ENCODE assay signal across 8 mouse cellular contexts in the genomic region with DNA sequence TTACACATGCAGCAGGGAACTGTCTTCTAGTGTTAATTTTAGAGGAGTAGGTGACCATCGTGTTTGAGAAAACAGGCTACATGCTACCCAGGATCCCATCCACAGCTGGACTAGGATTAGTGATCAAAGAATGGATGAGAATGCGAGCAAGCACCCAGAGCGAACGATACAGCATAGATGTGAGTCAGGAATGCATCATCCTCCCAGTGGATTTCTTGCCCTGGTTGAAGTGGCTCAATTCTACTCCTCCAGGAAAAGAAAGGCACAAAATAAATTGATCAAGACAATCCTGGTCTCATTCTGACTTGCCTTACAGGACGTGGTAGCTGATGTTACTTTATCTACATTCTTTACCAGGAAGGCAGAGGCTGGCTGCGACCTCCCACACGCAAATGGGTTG. TPM values are rescaled to one million over a fixed set of nuclear protein-coding genes. Genes with fewer than 3 reads are reported as not detected.
A peak's percentile ranks its signal among the peaks of the same experiment; 100 is the strongest.
DNase-seq lines count a peak whose midpoint lies in the region; ATAC-seq lines count a peak whose summit lies in the region.

A gene (plus strand): TSS at position 255 of the 400 bp plus-strand sequence.

- WGBS in hindbrain, embryonic 14.5 days = 68% methylated on average over 7 of the region's 7 CpGs
- 61% methylated on average over 7 of the region's 7 CpGs for WGBS in liver, embryonic 16.5 days (ENCODE audit: insufficient replicate concordance)

- peak within 1 kb of the TSS; percentile 95 for H3K9ac ChIP-seq in hindbrain, embryonic 14.5 days
- H3K9ac ChIP-seq in liver, embryonic 16.5 days (ENCODE audit: low read depth, low read length) = peak within 1 kb of the TSS; percentile 95

- H3K36me3 ChIP-seq in hindbrain, embryonic 14.5 days (replicated peaks; ENCODE audit: control insufficient read depth, insufficient read depth) = peaks cover 5% of the 10 kb centered on the region
- 0 out of 2 replicates have a peak, but pooled peaks cover 2% of the 10 kb centered on the region for H3K36me3 ChIP-seq in liver, embryonic 16.5 days (ENCODE audit: control insufficient read depth, insufficient read depth)

- peak within 1 kb of the TSS; percentile 99 for H3K4me3 ChIP-seq in hindbrain, embryonic 14.5 days (replicated peaks; ENCODE audit: low read length)
- peak within 1 kb of the TSS; percentile 90 for H3K4me3 ChIP-seq in liver, embryonic 16.5 days (ENCODE audit: low read depth, low read length)

- no peak for DNase-seq in frontal cortex, postnatal 14 days (ENCODE audit: low spot score in 2 of 2)
- no peak for DNase-seq in urinary bladder, adult 2 months (ENCODE audit: low spot score)
- no peak for DNase-seq in urinary bladder, postnatal 4 days (ENCODE audit: low spot score in 2 of 2)
- no peak for DNase-seq in hindbrain, embryonic 14.5 days (ENCODE audit: low spot score)
- DNase-seq in cerebellum, postnatal 10 days = no peak
- no peak for DNase-seq in urinary bladder, postnatal 25 days (ENCODE audit: low spot score)

- H3K9me3 ChIP-seq in hindbrain, embryonic 14.5 days (ENCODE audit: control insufficient read depth, low read length) = no peaks in the 10 kb centered on the region
- no peaks in the 10 kb centered on the region for H3K9me3 ChIP-seq in liver, embryonic 16.5 days (replicated peaks; ENCODE audit: control insufficient read depth, low read length)

- ATAC-seq in frontal cortex, adult (ENCODE audit: low TSS enrichment) = peak; percentile 24; the same call in 1 of the 2 replicates
- ATAC-seq in hindbrain, embryonic 14.5 days (ENCODE audit: low FRiP score) = no peak
- no peak for ATAC-seq in liver, embryonic 16.5 days (ENCODE audit: low read depth)

- H3K27me3 ChIP-seq in hindbrain, embryonic 14.5 days (ENCODE audit: control insufficient read depth, insufficient read depth, low read length) = no peaks in the 10 kb centered on the region
- H3K27me3 ChIP-seq in liver, embryonic 16.5 days (ENCODE audit: control insufficient read depth, insufficient read depth, low read depth, low read length) = no peaks in the 10 kb centered on the region

- peak within 1 kb of the TSS; percentile 84 for H3K4me2 ChIP-seq in hindbrain, embryonic 14.5 days (replicated peaks)
- H3K4me2 ChIP-seq in liver, embryonic 16.5 days (ENCODE audit: low read depth, low read length) = peak within 1 kb of the TSS; percentile 53

- peaks cover 15% of the 10 kb centered on the region; the same call in 1 of the 2 replicates for H3K4me1 ChIP-seq in hindbrain, embryonic 14.5 days (replicated peaks; ENCODE audit: control insufficient read depth, insufficient read depth, low read length)
- peaks cover 19% of the 10 kb centered on the region for H3K4me1 ChIP-seq in liver, embryonic 16.5 days (ENCODE audit: control insufficient read depth, low read depth, low read length)

- H3K27ac ChIP-seq in hindbrain, embryonic 14.5 days = peak within 1 kb of the TSS; percentile 90
- H3K27ac ChIP-seq in liver, embryonic 16.5 days (ENCODE audit: low read length) = peak within 1 kb of the TSS; percentile 83

RNA-seq across cellular contexts. Expression of the gene that starts here (rescaled TPM):
- polyA plus RNA-seq in urinary bladder, adult 2 months (2012; rRNA removed) = 16.1 and 16.7 TPM in 2 replicates
- polyA plus RNA-seq in hindbrain, embryonic 14.5 days (2014; fragmentation: Nextera tagmentation; extraction: Ambion mirVana) = 16.6 and 19.1 TPM in 2 replicates
- 8.3 TPM in 2 replicates for polyA plus RNA-seq in liver, embryonic 16.5 days (2015; fragmentation: Nextera tagmentation; extraction: Ambion mirVana)
